Mouse (Mus musculus) liver, postnatal 0 days (tissue): Measurements from ENCODE around the gene Gja4.

Source experiments
- CTCF ChIP-seq: sonication (generic); IDR thresholded peaks from 2 replicates; pipeline ENCODE4 v1.5.1; 2016; ENCODE audit warnings: antibody characterized with exemption, low read depth
- EP300 ChIP-seq: IDR thresholded peaks from 2 replicates; pipeline ENCODE4 v1.6.1; 2016; ENCODE audit warnings: antibody characterized with exemption, low read depth, mild to moderate bottlenecking

- TF ChIP-seq CTCF (no peak), EP300 (no peak)
These were observed 2.3 kb downstream of the Gja4 start for GRCm38 (mm10) chr4:127311561-127311960.
